Mouse (Mus musculus): Measurements from ENCODE around the gene Ctss. TPM values are rescaled to one million over a fixed set of nuclear protein-coding genes. Genes with fewer than 3 reads are reported as not detected.

Ctss gene
- 13.4 and 14.7 TPM in 2 replicates for polyA plus RNA-seq (2016; fragmentation: Nextera tagmentation; extraction: Ambion mirVana)

GRCm38 (mm10) chr3:95526622-95527211 lies at the start of gene Ctss:
Ctss (plus strand) TSS chr3:95526786.
- Histone ChIP-seq H3K4me2 (no peak within 1 kb of the TSS), H3K4me3 (no peak within 1 kb of the TSS), H3K9me3 (replicated peaks) (no peaks in the 10 kb centered on the region), H3K36me3 (no peaks in the 10 kb centered on the region), H3K27me3 (replicated peaks) (peaks cover 17% of the 10 kb centered on the region), H3K27ac (0 out of 2 replicates have a peak within 1 kb of the TSS, but pooled peaks have one; percentile 22), H3K9ac (no peak within 1 kb of the TSS), H3K4me1 (peaks cover 36% of the 10 kb centered on the region)
- ATAC-seq: no peak
- 61% methylated on average over 8 of the region's 8 CpGs for WGBS (ENCODE audit: insufficient replicate concordance)

- H3K36me3 ChIP-seq: peaks cover 88% of the 10 kb centered on the region
- WGBS (ENCODE audit: insufficient replicate concordance): 95% methylated on average over 1 of the region's 1 CpGs
Observed at GRCm38 (mm10) chr3:95478966-95479365, 47.6 kb upstream of the Ctss start.

GRCm38 (mm10) chr3:95486421-95486820 lies 40.2 kb upstream of the Ctss start:
- Histone ChIP-seq H3K4me1 (no peaks in the 10 kb centered on the region), H3K9ac (no peak overlapping the region), H3K9me3 (replicated peaks) (no peaks in the 10 kb centered on the region), H3K27me3 (replicated peaks) (no peaks in the 10 kb centered on the region), H3K4me3 (no peak overlapping the region), H3K27ac (no peak overlapping the region), H3K36me3 (peaks cover 89% of the 10 kb centered on the region), H3K4me2 (no peak overlapping the region)
- WGBS (ENCODE audit: insufficient replicate concordance): 61% methylated on average over 2 of the region's 2 CpGs
- no peak for ATAC-seq

More at GRCm38 (mm10) chr3:95478966-95479365, 47.6 kb upstream of the Ctss start:
- Histone ChIP-seq H3K27ac (no peak overlapping the region), H3K4me1 (no peaks in the 10 kb centered on the region), H3K4me2 (no peak overlapping the region), H3K9me3 (replicated peaks) (no peaks in the 10 kb centered on the region), H3K4me3 (no peak overlapping the region), H3K27me3 (replicated peaks) (no peaks in the 10 kb centered on the region), H3K9ac (no peak overlapping the region)
- ATAC-seq: no peak

GRCm38 (mm10) chr3:95488679-95489078 lies 37.9 kb upstream of the Ctss start:
- Histone ChIP-seq H3K4me2 (no peak overlapping the region), H3K4me3 (no peak overlapping the region), H3K27me3 (replicated peaks) (no peaks in the 10 kb centered on the region), H3K9ac (no peak overlapping the region), H3K27ac (no peak overlapping the region), H3K4me1 (no peaks in the 10 kb centered on the region), H3K36me3 (peaks cover 94% of the 10 kb centered on the region), H3K9me3 (replicated peaks) (no peaks in the 10 kb centered on the region)
- ATAC-seq: peak; percentile 58; the same call in 1 of the 2 replicates
- 75% methylated on average over 3 of the region's 3 CpGs for WGBS (ENCODE audit: insufficient replicate concordance)

GRCm38 (mm10) chr3:95490238-95490637 lies 36.3 kb upstream of the Ctss start:
- 94% methylated on average over 2 of the region's 2 CpGs for WGBS (ENCODE audit: insufficient replicate concordance)
- ATAC-seq: no peak

GRCm38 (mm10) chr3:95494342-95494741 lies 32.2 kb upstream of the Ctss start:
- 0 out of 2 replicates have a peak, but pooled peaks have one; percentile 15 for ATAC-seq
- Histone ChIP-seq H3K27me3 (replicated peaks) (no peaks in the 10 kb centered on the region), H3K36me3 (peaks cover 75% of the 10 kb centered on the region)

More at GRCm38 (mm10) chr3:95490238-95490637, 36.3 kb upstream of the Ctss start:
- Histone ChIP-seq H3K4me3 (no peak overlapping the region), H3K27ac (no peak overlapping the region), H3K4me1 (no peaks in the 10 kb centered on the region), H3K4me2 (no peak overlapping the region), H3K9me3 (replicated peaks) (no peaks in the 10 kb centered on the region), H3K27me3 (replicated peaks) (no peaks in the 10 kb centered on the region), H3K36me3 (peaks cover 96% of the 10 kb centered on the region), H3K9ac (no peak overlapping the region)

GRCm38 (mm10) chr3:95498229-95498628 lies 28.4 kb upstream of the Ctss start:
- ATAC-seq: no peak
- Histone ChIP-seq H3K9me3 (replicated peaks) (no peaks in the 10 kb centered on the region), H3K27me3 (replicated peaks) (peaks cover 5% of the 10 kb centered on the region; the same call in 1 of the 2 replicates), H3K27ac (no peak overlapping the region), H3K4me3 (no peak overlapping the region), H3K9ac (no peak overlapping the region), H3K36me3 (peaks cover 37% of the 10 kb centered on the region), H3K4me1 (no peaks in the 10 kb centered on the region), H3K4me2 (no peak overlapping the region)
- WGBS (ENCODE audit: insufficient replicate concordance): 76% methylated on average over 2 of the region's 2 CpGs

More at GRCm38 (mm10) chr3:95494342-95494741, 32.2 kb upstream of the Ctss start:
- Histone ChIP-seq H3K4me2 (no peak overlapping the region), H3K27ac (no peak overlapping the region), H3K9me3 (replicated peaks) (no peaks in the 10 kb centered on the region), H3K4me3 (no peak overlapping the region), H3K4me1 (no peaks in the 10 kb centered on the region), H3K9ac (no peak overlapping the region)
- WGBS (ENCODE audit: insufficient replicate concordance): 61% methylated on average over 6 of the region's 6 CpGs

GRCm38 (mm10) chr3:95499024-95499423 lies 27.6 kb upstream of the Ctss start, which contains the start of gene Ctsk:
Ctsk (plus strand) TSS chr3:95499256.
- Histone ChIP-seq H3K27me3 (replicated peaks) (peaks cover 5% of the 10 kb centered on the region; the same call in 1 of the 2 replicates), H3K4me1 (no peaks in the 10 kb centered on the region), H3K36me3 (peaks cover 29% of the 10 kb centered on the region), H3K9me3 (replicated peaks) (no peaks in the 10 kb centered on the region), H3K4me3 (no peak within 1 kb of the TSS), H3K4me2 (no peak within 1 kb of the TSS), H3K9ac (no peak within 1 kb of the TSS), H3K27ac (no peak within 1 kb of the TSS)
- 84% methylated on average over 7 of the region's 7 CpGs for WGBS (ENCODE audit: insufficient replicate concordance)
- no peak for ATAC-seq

- no peak overlapping the region for H3K4me2 ChIP-seq
- peaks cover 24% of the 10 kb centered on the region for H3K36me3 ChIP-seq
- peaks cover 5% of the 10 kb centered on the region; the same call in 1 of the 2 replicates for H3K27me3 ChIP-seq (replicated peaks)
- no peak for ATAC-seq
- no peak overlapping the region for H3K9ac ChIP-seq
- H3K9me3 ChIP-seq (replicated peaks): no peaks in the 10 kb centered on the region
- H3K4me1 ChIP-seq: no peaks in the 10 kb centered on the region
- WGBS (ENCODE audit: insufficient replicate concordance): 62% methylated on average over 10 of the region's 10 CpGs
- H3K4me3 ChIP-seq: no peak overlapping the region
- H3K27ac ChIP-seq: no peak overlapping the region
Observed at GRCm38 (mm10) chr3:95499496-95500140, 27.0 kb upstream of the Ctss start.

- H3K9ac ChIP-seq: no peak overlapping the region
- H3K36me3 ChIP-seq: no peaks in the 10 kb centered on the region
- H3K4me1 ChIP-seq: no peaks in the 10 kb centered on the region
- no peak for ATAC-seq
- no peaks in the 10 kb centered on the region for H3K9me3 ChIP-seq (replicated peaks)
- H3K27me3 ChIP-seq (replicated peaks): peaks cover 5% of the 10 kb centered on the region; the same call in 1 of the 2 replicates
- WGBS (ENCODE audit: insufficient replicate concordance): 61% methylated on average over 2 of the region's 2 CpGs
- no peak overlapping the region for H3K4me2 ChIP-seq
- H3K4me3 ChIP-seq: no peak overlapping the region
- H3K27ac ChIP-seq: no peak overlapping the region
Observed at GRCm38 (mm10) chr3:95502312-95502711, 24.3 kb upstream of the Ctss start.

GRCm38 (mm10) chr3:95509348-95509747 lies 17.2 kb upstream of the Ctss start:
- H3K4me3 ChIP-seq: no peak overlapping the region
- H3K27ac ChIP-seq: 0 out of 2 replicates have a peak overlapping the region, but pooled peaks have one; percentile 8

GRCm38 (mm10) chr3:95511611-95512180 lies 14.9 kb upstream of the Ctss start:
- no peaks in the 10 kb centered on the region for H3K36me3 ChIP-seq
- no peak overlapping the region for H3K9ac ChIP-seq
- no peak for ATAC-seq
- H3K27ac ChIP-seq: peak overlapping the region; percentile 54; the same call in 1 of the 2 replicates
- 65% methylated on average over 9 of the region's 9 CpGs for WGBS (ENCODE audit: insufficient replicate concordance)
- H3K27me3 ChIP-seq (replicated peaks): no peaks in the 10 kb centered on the region
- H3K4me2 ChIP-seq: no peak overlapping the region
- H3K9me3 ChIP-seq (replicated peaks): no peaks in the 10 kb centered on the region
- H3K4me3 ChIP-seq: no peak overlapping the region
- H3K4me1 ChIP-seq: peaks cover 42% of the 10 kb centered on the region

More at GRCm38 (mm10) chr3:95509348-95509747, 17.2 kb upstream of the Ctss start:
- Histone ChIP-seq H3K9ac (no peak overlapping the region), H3K36me3 (no peaks in the 10 kb centered on the region), H3K4me2 (no peak overlapping the region), H3K9me3 (replicated peaks) (no peaks in the 10 kb centered on the region), H3K27me3 (replicated peaks) (no peaks in the 10 kb centered on the region), H3K4me1 (peaks cover 20% of the 10 kb centered on the region)
- WGBS (ENCODE audit: insufficient replicate concordance): 68% methylated on average over 6 of the region's 6 CpGs
- no peak for ATAC-seq

All from liver, embryonic 12.5 days (tissue).